Mouse (Mus musculus) thymus, adult 2 months (tissue): ENCODE measurements around the gene Aph1a.

Experiments
- CTCF ChIP-seq: fragments of 200-500 bp; IDR thresholded peaks from 2 replicates; pipeline ENCODE4 v1.5.1; 2012; ENCODE audit warnings: mild to moderate bottlenecking, control low read depth, low read length, moderate library complexity, borderline replicate concordance; ENCODE audit not compliant: control insufficient read depth, poor library complexity, insufficient read depth; ENCODE audit errors: extremely low read depth
- POLR2A ChIP-seq: fragments of 200-500 bp; IDR thresholded peaks from 2 replicates; pipeline ENCODE4 v1.6.1; 2012; ENCODE audit warnings: mild to moderate bottlenecking, low read length, control low read depth, moderate library complexity; ENCODE audit not compliant: control insufficient read depth, poor library complexity, insufficient read depth; ENCODE audit errors: extremely low read depth

DNA sequence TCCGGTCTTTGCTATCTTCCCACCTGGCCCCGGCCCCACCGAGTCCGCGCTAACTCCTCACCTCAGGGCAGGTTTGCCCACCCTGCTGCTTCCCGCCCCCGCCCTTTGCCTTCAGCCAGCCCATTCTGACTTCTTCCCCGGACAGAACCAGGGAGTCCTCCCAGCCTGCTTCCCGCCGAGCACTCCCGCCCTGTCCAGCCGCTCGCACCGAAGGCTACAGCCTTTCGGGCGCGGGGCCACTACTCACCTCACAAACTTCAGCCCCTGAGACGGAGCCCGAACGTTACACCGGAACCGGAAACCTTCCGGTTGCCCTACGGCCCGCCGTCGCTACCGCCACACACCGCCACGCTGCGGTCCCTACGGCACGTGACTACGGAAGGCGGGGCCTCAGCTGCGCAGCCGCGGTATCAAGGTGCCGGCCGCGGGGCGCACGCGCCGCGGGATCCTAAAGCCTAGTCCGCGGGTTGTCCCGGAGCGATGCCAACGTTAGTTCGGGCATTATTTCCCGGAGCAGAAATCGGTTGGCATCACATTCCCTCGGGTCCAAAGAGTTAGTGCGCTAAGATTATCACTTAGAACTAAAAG is 38.2 kb upstream of the Aph1a start, which contains the start of gene Prpf3:
- TF ChIP-seq CTCF (peak; percentile 56; the same call in 1 of the 2 replicates), POLR2A (peak; percentile 91)
